Mouse (Mus musculus): ENCODE data around the gene Rdh16f2. TPM values are rescaled to one million over a fixed set of nuclear protein-coding genes. Genes with fewer than 3 reads are reported as not detected.
"Not testable (repeated sequence)": the region's sequence is repeated elsewhere in the genome, so short reads cannot be mapped to it uniquely, and the experiment has no call there.

Rdh16f2 gene
- polyA plus RNA-seq, 1 experiment from 2014 or later = not detected

- Histone ChIP-seq H3K4me2 (no peak overlapping the region), H3K27ac (no peak overlapping the region), H3K9ac (no peak overlapping the region), H3K9me3 (replicated peaks) (no peaks in the 10 kb centered on the region), H3K4me3 (no peak overlapping the region), H3K27me3 (no peaks in the 10 kb centered on the region), H3K4me1 (no peaks in the 10 kb centered on the region), H3K36me3 (ENCODE audit: poor library complexity, severe bottlenecking) (no peaks in the 10 kb centered on the region)
- no peak for ATAC-seq
- 79% methylated on average over 5 of the region's 5 CpGs for WGBS
Measured at GRCm38 (mm10) chr10:127896705-127897104, 30.4 kb downstream of the Rdh16f2 start.

GRCm38 (mm10) chr10:127897506-127897905 lies 31.2 kb downstream of the Rdh16f2 start:
- H3K4me2 ChIP-seq = no peak overlapping the region
- H3K27ac ChIP-seq = no peak overlapping the region
- no peak overlapping the region for H3K4me3 ChIP-seq
- no peaks in the 10 kb centered on the region for H3K36me3 ChIP-seq (ENCODE audit: poor library complexity, severe bottlenecking)
- H3K4me1 ChIP-seq = no peaks in the 10 kb centered on the region
- ATAC-seq = no peak
- H3K9ac ChIP-seq = no peak overlapping the region
- no peaks in the 10 kb centered on the region for H3K9me3 ChIP-seq (replicated peaks)
- H3K27me3 ChIP-seq = no peaks in the 10 kb centered on the region
- 89% methylated on average over 3 of the region's 3 CpGs for WGBS

- no peak for ATAC-seq
- Histone ChIP-seq H3K4me3 (no peak within 1 kb of the TSS), H3K9me3 (replicated peaks) (no peaks in the 10 kb centered on the region), H3K4me1 (no peaks in the 10 kb centered on the region), H3K36me3 (ENCODE audit: poor library complexity, severe bottlenecking) (no peaks in the 10 kb centered on the region), H3K27ac (no peak within 1 kb of the TSS), H3K9ac (no peak within 1 kb of the TSS), H3K27me3 (no peaks in the 10 kb centered on the region), H3K4me2 (no peak within 1 kb of the TSS)
- 89% methylated on average over 2 of the region's 2 CpGs for WGBS
Measured at GRCm38 (mm10) chr10:127898218-127898617, 31.9 kb downstream of the Rdh16f2 start, which contains the start of gene Sdr9c7. TSS of gene Sdr9c7 (plus strand) at chr10:127898518.

- Histone ChIP-seq H3K9ac (no peak overlapping the region), H3K4me2 (no peak overlapping the region), H3K27ac (no peak overlapping the region), H3K27me3 (no peaks in the 10 kb centered on the region), H3K9me3 (replicated peaks) (no peaks in the 10 kb centered on the region), H3K36me3 (ENCODE audit: poor library complexity, severe bottlenecking) (no peaks in the 10 kb centered on the region), H3K4me1 (no peaks in the 10 kb centered on the region), H3K4me3 (no peak overlapping the region)
- WGBS = 81% methylated on average over 5 of the region's 5 CpGs
- no peak for ATAC-seq
Measured at GRCm38 (mm10) chr10:127899783-127900182, 33.5 kb downstream of the Rdh16f2 start.

GRCm38 (mm10) chr10:127901751-127902150 lies 35.5 kb downstream of the Rdh16f2 start:
- Histone ChIP-seq H3K9me3 (replicated peaks) (no peaks in the 10 kb centered on the region), H3K4me3 (no peak overlapping the region), H3K27me3 (no peaks in the 10 kb centered on the region), H3K36me3 (ENCODE audit: poor library complexity, severe bottlenecking) (no peaks in the 10 kb centered on the region), H3K27ac (no peak overlapping the region), H3K9ac (no peak overlapping the region), H3K4me1 (peaks cover 4% of the 10 kb centered on the region), H3K4me2 (no peak overlapping the region)
- WGBS = 82% methylated on average over 4 of the region's 4 CpGs
- ATAC-seq = no peak

GRCm38 (mm10) chr10:127903116-127903515 lies 36.8 kb downstream of the Rdh16f2 start:
- peaks cover 4% of the 10 kb centered on the region for H3K4me1 ChIP-seq
- no peaks in the 10 kb centered on the region for H3K27me3 ChIP-seq
- no peak overlapping the region for H3K9ac ChIP-seq
- H3K36me3 ChIP-seq (ENCODE audit: poor library complexity, severe bottlenecking) = no peaks in the 10 kb centered on the region
- no peak overlapping the region for H3K27ac ChIP-seq
- no peaks in the 10 kb centered on the region for H3K9me3 ChIP-seq (replicated peaks)
- no peak for ATAC-seq
- no peak overlapping the region for H3K4me2 ChIP-seq
- H3K4me3 ChIP-seq = no peak overlapping the region
- WGBS = 77% methylated on average over 1 of the region's 1 CpGs

- Histone ChIP-seq H3K27ac (no peak overlapping the region), H3K4me2 (no peak overlapping the region), H3K9me3 (replicated peaks) (no peaks in the 10 kb centered on the region), H3K36me3 (ENCODE audit: poor library complexity, severe bottlenecking) (no peaks in the 10 kb centered on the region), H3K4me1 (peaks cover 4% of the 10 kb centered on the region), H3K9ac (no peak overlapping the region), H3K4me3 (no peak overlapping the region), H3K27me3 (no peaks in the 10 kb centered on the region)
- peak; percentile 27; the same call in 1 of the 2 replicates for ATAC-seq
- 61% methylated on average over 7 of the region's 7 CpGs for WGBS
Measured at GRCm38 (mm10) chr10:127904718-127905446, 38.6 kb downstream of the Rdh16f2 start.

- Histone ChIP-seq H3K4me1 (peaks cover 4% of the 10 kb centered on the region), H3K27me3 (no peaks in the 10 kb centered on the region), H3K36me3 (ENCODE audit: poor library complexity, severe bottlenecking) (no peaks in the 10 kb centered on the region), H3K27ac (no peak overlapping the region), H3K9ac (no peak overlapping the region), H3K4me2 (no peak overlapping the region), H3K9me3 (replicated peaks) (no peaks in the 10 kb centered on the region), H3K4me3 (no peak overlapping the region)
- no peak for ATAC-seq
- whole genome bisulfite sequencing = 53% methylated on average over 2 of the region's 2 CpGs
Measured at GRCm38 (mm10) chr10:127906138-127906537, 39.9 kb downstream of the Rdh16f2 start.

- peaks cover 4% of the 10 kb centered on the region for H3K4me1 ChIP-seq
- no peak overlapping the region for H3K27ac ChIP-seq
- H3K36me3 ChIP-seq (ENCODE audit: poor library complexity, severe bottlenecking) = no peaks in the 10 kb centered on the region
- H3K9ac ChIP-seq = no peak overlapping the region
- no peak overlapping the region for H3K4me3 ChIP-seq
- no peak overlapping the region for H3K4me2 ChIP-seq
- no peaks in the 10 kb centered on the region for H3K27me3 ChIP-seq
- no peak for ATAC-seq
- no peaks in the 10 kb centered on the region for H3K9me3 ChIP-seq (replicated peaks)
Measured at GRCm38 (mm10) chr10:127907386-127907951, 41.2 kb downstream of the Rdh16f2 start.

- no peaks in the 10 kb centered on the region for H3K36me3 ChIP-seq (ENCODE audit: poor library complexity, severe bottlenecking)
- H3K9ac ChIP-seq = no peak overlapping the region
- no peak overlapping the region for H3K4me2 ChIP-seq
- H3K27me3 ChIP-seq = no peaks in the 10 kb centered on the region
- no peak for ATAC-seq
- 94% methylated on average over 1 of the region's 1 CpGs for WGBS
- H3K4me3 ChIP-seq = no peak overlapping the region
- H3K9me3 ChIP-seq (replicated peaks) = no peaks in the 10 kb centered on the region
- no peak overlapping the region for H3K27ac ChIP-seq
- no peaks in the 10 kb centered on the region for H3K4me1 ChIP-seq
Measured at GRCm38 (mm10) chr10:127915578-127915977, 49.3 kb downstream of the Rdh16f2 start.

- H3K36me3 ChIP-seq (ENCODE audit: poor library complexity, severe bottlenecking); H3K9me3 ChIP-seq (replicated peaks); H3K27ac ChIP-seq; H3K4me1 ChIP-seq; H3K4me3 ChIP-seq; H3K27me3 ChIP-seq; H3K9ac ChIP-seq; H3K4me2 ChIP-seq; ATAC-seq: not testable (repeated sequence)
- 88% methylated on average over 3 of the region's 3 CpGs for WGBS
Measured at GRCm38 (mm10) chr10:127917183-127917582, 50.9 kb downstream of the Rdh16f2 start.

- H3K27me3 ChIP-seq = no peaks in the 10 kb centered on the region
- no peak overlapping the region for H3K27ac ChIP-seq
- no peak overlapping the region for H3K4me2 ChIP-seq
- H3K4me1 ChIP-seq = no peaks in the 10 kb centered on the region
- no peaks in the 10 kb centered on the region for H3K36me3 ChIP-seq (ENCODE audit: poor library complexity, severe bottlenecking)
- no peak overlapping the region for H3K4me3 ChIP-seq
- 95% methylated on average over 5 of the region's 5 CpGs for WGBS
- no peak for ATAC-seq
- H3K9me3 ChIP-seq (replicated peaks) = no peaks in the 10 kb centered on the region
- no peak overlapping the region for H3K9ac ChIP-seq
Measured at GRCm38 (mm10) chr10:127917651-127918050, 51.4 kb downstream of the Rdh16f2 start.

- Histone ChIP-seq H3K9ac (no peak overlapping the region), H3K27ac (no peak overlapping the region), H3K4me3 (no peak overlapping the region), H3K27me3 (no peaks in the 10 kb centered on the region), H3K4me2 (no peak overlapping the region), H3K9me3 (replicated peaks) (no peaks in the 10 kb centered on the region), H3K4me1 (no peaks in the 10 kb centered on the region; the same call in 1 of the 2 replicates), H3K36me3 (ENCODE audit: poor library complexity, severe bottlenecking) (no peaks in the 10 kb centered on the region)
- WGBS = 83% methylated on average over 1 of the region's 1 CpGs
- no peak for ATAC-seq
Measured at GRCm38 (mm10) chr10:127922241-127922640, 56.0 kb downstream of the Rdh16f2 start.
